Mouse (Mus musculus) liver, embryonic 16.5 days (tissue): ENCODE data around the gene Pik3c2b. TPM values are rescaled to one million over a fixed set of nuclear protein-coding genes. Genes with fewer than 3 reads are reported as not detected.
"Not testable (repeated sequence)": the region's sequence is repeated elsewhere in the genome, so short reads cannot be mapped to it uniquely, and the experiment has no call there.

ENCODE experiments used
- ATAC-seq: fragments of 200-750 bp; cut with Nextera tagmentation; 2 replicates; pipeline ENCODE4 v1.8.0; 2017; ENCODE audit warnings: low read depth, mild to moderate bottlenecking, moderate number of reproducible peaks, moderate library complexity
- H3K27ac ChIP-seq: fragments of 300-500 bp; sonication (generic); 2 replicates; pipeline ENCODE4 v1.5.1; 2014; ENCODE audit warnings: mild to moderate bottlenecking, low read length
- H3K27me3 ChIP-seq: fragments of 300-500 bp; sonication (generic); 2 replicates; pipeline ENCODE4 v1.6.1; 2014; ENCODE audit warnings: low read depth, low read length, mixed read lengths; ENCODE audit not compliant: control insufficient read depth, insufficient read depth
- H3K36me3 ChIP-seq: fragments of 300-500 bp; sonication (generic); 2 replicates; pipeline ENCODE4 v1.6.1; 2014; ENCODE audit warnings: mild to moderate bottlenecking; ENCODE audit not compliant: control insufficient read depth, insufficient read depth
- H3K4me1 ChIP-seq: fragments of 300-500 bp; sonication (generic); 2 replicates; pipeline ENCODE4 v1.6.1; 2014; ENCODE audit warnings: low read depth, low read length, mixed read lengths; ENCODE audit not compliant: control insufficient read depth
- H3K4me2 ChIP-seq: fragments of 300-500 bp; sonication (generic); 2 replicates; pipeline ENCODE4 v1.6.1; 2014; ENCODE audit warnings: low read depth, low read length, mixed read lengths
- H3K4me3 ChIP-seq: fragments of 300-500 bp; sonication (generic); 2 replicates; pipeline ENCODE4 v1.5.1; 2014; ENCODE audit warnings: low read depth, mild to moderate bottlenecking, low read length
- H3K9ac ChIP-seq: fragments of 300-500 bp; sonication (generic); 2 replicates; pipeline ENCODE4 v1.6.1; 2014; ENCODE audit warnings: low read depth, low read length
- H3K9me3 ChIP-seq: fragments of 300-500 bp; sonication (generic); replicated peaks from 2 replicates; pipeline ENCODE4 v1.6.1; 2016; ENCODE audit warnings: low read length; ENCODE audit not compliant: control insufficient read depth
- WGBS: fragments of 180-500 bp; shearing (Covaris S2); extraction: QIAGEN DNeasy Blood & Tissue Kit; methylation state at CpG from one replicate; pipeline ENCODE4 v1.1.7; 2014; ENCODE audit not compliant: insufficient replicate concordance; 5-methylcytosine and 5-hydroxymethylcytosine counted together
- polyA plus RNA-seq: library from polyadenylated mRNA; unstranded; fragments of >200 nt; fragmentation: Nextera tagmentation; extraction: Ambion mirVana; gene quantifications from 2 replicates; pipeline ENCODE4 v1.2.1, GENCODE M21; 2015

The Pik3c2b gene
- polyA plus RNA-seq, 1 experiment from 2014 or later: 1.2 TPM

DNA sequence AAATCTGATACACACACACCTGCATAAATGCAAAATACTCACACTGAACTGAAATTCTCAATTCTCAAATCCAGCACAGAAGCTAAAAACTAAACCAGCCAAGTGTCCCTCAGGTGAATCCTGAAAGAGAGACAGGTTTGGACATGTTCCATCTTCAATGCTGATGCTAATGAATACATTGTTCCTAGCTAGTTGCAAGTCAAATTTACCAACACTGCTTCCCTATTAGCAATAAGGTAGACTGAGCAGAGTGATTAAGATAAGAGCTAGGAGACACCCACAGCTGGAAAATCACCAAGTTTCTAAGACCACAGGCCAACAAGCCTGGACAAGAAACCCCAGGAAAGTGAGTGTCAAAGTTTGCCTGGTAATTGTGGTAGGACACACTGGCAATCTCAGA, 26.2 kb upstream of the Pik3c2b start:
- Histone ChIP-seq H3K4me2 (no peak overlapping the region), H3K27ac (no peak overlapping the region), H3K36me3 (peaks cover 19% of the 10 kb centered on the region), H3K27me3 (no peaks in the 10 kb centered on the region), H3K9ac (no peak overlapping the region), H3K9me3 (no peaks in the 10 kb centered on the region), H3K4me3 (no peak overlapping the region), H3K4me1 (peaks cover 17% of the 10 kb centered on the region)
- no peak for ATAC-seq

- 54% methylated on average over 3 of the region's 3 CpGs for WGBS
Measured at GRCm38 (mm10) chr1:133020137-133020894, 25.2 kb upstream of the Pik3c2b start.

DNA sequence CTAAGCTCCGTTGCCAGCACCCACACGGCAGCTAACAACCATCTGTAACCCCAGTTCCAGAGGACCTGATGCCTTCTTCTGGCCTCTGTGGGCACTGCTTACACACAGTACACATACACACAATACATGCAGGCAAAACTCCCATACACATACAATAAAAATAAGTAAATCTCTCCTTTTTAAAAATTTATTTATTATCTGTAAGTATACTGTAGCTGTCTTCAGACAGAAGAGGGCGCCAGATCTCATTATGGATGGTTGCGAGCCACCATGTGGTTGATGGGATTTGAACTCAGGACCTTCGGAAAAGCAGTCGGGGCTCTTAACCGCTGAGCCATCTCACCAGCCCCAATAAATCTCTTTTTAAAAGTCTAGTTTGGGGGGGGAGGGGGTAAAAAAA, 24.1 kb upstream of the Pik3c2b start:
- Histone ChIP-seq H3K4me3 (no peak overlapping the region), H3K27me3 (no peaks in the 10 kb centered on the region), H3K4me2 (no peak overlapping the region), H3K4me1 (peaks cover 19% of the 10 kb centered on the region), H3K36me3 (peaks cover 14% of the 10 kb centered on the region), H3K27ac (no peak overlapping the region), H3K9ac (no peak overlapping the region), H3K9me3 (no peaks in the 10 kb centered on the region)
- WGBS: 90% methylated on average over 7 of the region's 7 CpGs
- ATAC-seq: no peak

More at GRCm38 (mm10) chr1:133020137-133020894, 25.2 kb upstream of the Pik3c2b start:
- Histone ChIP-seq H3K9me3 (no peaks in the 10 kb centered on the region), H3K9ac (no peak overlapping the region), H3K27ac (no peak overlapping the region), H3K4me1 (peaks cover 19% of the 10 kb centered on the region), H3K36me3 (peaks cover 14% of the 10 kb centered on the region), H3K4me3 (no peak overlapping the region), H3K27me3 (no peaks in the 10 kb centered on the region), H3K4me2 (no peak overlapping the region)
- ATAC-seq: no peak

GRCm38 (mm10) chr1:133021971-133022370, 23.5 kb upstream of the Pik3c2b start:
- Histone ChIP-seq H3K36me3 (peaks cover 14% of the 10 kb centered on the region), H3K4me1 (peaks cover 20% of the 10 kb centered on the region)
- not testable (repeated sequence) for ATAC-seq, H3K4me2 ChIP-seq, H3K9me3 ChIP-seq, H3K9ac ChIP-seq, H3K27ac ChIP-seq, H3K4me3 ChIP-seq, H3K27me3 ChIP-seq
- 94% methylated on average over 2 of the region's 2 CpGs for WGBS

DNA sequence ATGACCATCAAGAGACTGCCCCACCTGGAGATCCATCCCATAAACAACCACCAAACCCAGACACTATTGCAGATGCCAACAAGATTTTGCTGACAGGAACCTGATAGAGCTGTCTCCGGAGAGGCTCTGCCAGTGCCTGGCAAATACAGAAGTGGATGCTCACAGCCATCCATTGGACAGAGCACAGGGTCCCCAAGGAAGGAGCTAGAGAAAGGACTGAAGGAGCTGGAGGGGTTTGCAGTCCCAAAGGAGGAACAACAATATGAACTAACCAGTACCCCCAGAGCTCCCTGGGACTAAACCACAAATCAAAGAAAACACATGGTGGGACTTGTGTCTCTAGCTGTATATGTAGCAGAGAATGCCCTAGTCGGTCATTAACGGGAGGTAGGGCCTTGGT, 21.7 kb upstream of the Pik3c2b start:
- H3K27ac ChIP-seq, H3K9me3 ChIP-seq, ATAC-seq, H3K36me3 ChIP-seq, H3K9ac ChIP-seq, H3K27me3 ChIP-seq: not testable (repeated sequence)
- peak overlapping the region; percentile 92 for H3K4me3 ChIP-seq
- H3K4me2 ChIP-seq: peak overlapping the region; percentile 77
- WGBS: 43% methylated on average over 3 of the region's 3 CpGs
- H3K4me1 ChIP-seq: peaks cover 34% of the 10 kb centered on the region

DNA sequence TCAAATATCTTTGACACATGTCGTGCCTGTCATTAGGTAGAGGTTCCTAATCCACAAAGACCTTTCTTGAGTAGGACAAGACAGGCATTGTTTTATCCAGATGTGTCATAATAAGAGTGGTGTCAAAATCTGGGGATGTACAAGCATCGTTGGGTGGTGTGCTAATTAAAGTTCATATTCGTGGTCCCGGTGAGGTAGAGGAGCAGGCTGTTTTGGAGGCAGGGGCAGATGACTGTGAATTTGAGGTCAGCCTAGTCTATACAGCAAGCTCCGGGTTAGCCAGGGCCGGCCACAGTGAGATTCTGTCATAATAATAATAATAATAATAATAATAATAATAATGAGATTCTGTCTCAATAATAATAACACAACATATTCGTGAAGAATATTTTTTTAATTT, 21.0 kb upstream of the Pik3c2b start:
- no peaks in the 10 kb centered on the region for H3K36me3 ChIP-seq

GRCm38 (mm10) chr1:133025051-133025795, 20.2 kb upstream of the Pik3c2b start:
- WGBS: under 1% methylated on average over 40 of the region's 40 CpGs
- peak; percentile 96 for ATAC-seq
- peak overlapping the region; percentile 77 for H3K4me2 ChIP-seq

More for the DNA sequence above, 21.0 kb upstream of the Pik3c2b start:
- Histone ChIP-seq H3K27me3 (no peaks in the 10 kb centered on the region), H3K4me3 (peak overlapping the region; percentile 92), H3K9me3 (no peaks in the 10 kb centered on the region), H3K4me1 (peaks cover 32% of the 10 kb centered on the region), H3K9ac (peak overlapping the region; percentile 92), H3K4me2 (peak overlapping the region; percentile 77), H3K27ac (peak overlapping the region; percentile 86)
- ATAC-seq: no peak
- 19% methylated on average over 7 of the region's 7 CpGs for WGBS

DNA sequence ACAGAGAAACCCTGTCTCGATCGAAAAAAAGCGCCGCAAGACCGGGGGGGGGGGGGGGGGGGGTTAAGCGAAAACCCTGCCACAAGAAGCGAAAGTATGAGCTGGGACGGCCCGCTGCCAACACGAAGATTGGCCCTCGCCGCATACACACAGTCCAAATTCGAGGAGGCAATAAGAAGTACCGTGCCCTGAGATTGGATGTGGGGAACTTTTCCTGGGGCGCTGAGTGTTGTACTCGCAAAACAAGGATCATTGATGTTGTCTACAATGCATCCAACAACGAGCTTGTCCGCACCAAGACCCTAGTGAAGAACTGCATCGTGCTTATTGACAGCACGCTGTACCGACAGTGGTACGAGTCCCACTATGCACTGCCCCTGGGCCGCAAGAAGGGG, 19.7 kb upstream of the Pik3c2b start:
- H3K27ac ChIP-seq: peak overlapping the region; percentile 86
- H3K4me2 ChIP-seq: peak overlapping the region; percentile 77
- not testable (repeated sequence) for ATAC-seq, H3K27me3 ChIP-seq, H3K9me3 ChIP-seq, H3K36me3 ChIP-seq
- H3K4me1 ChIP-seq: peaks cover 23% of the 10 kb centered on the region
- H3K4me3 ChIP-seq: peak overlapping the region; percentile 92
- 15% methylated on average over 21 of the region's 23 CpGs for WGBS
- H3K9ac ChIP-seq: peak overlapping the region; percentile 92

More at GRCm38 (mm10) chr1:133025051-133025795, 20.2 kb upstream of the Pik3c2b start:
- H3K27me3 ChIP-seq: no peaks in the 10 kb centered on the region
- H3K4me1 ChIP-seq: peaks cover 28% of the 10 kb centered on the region
- H3K9me3 ChIP-seq: no peaks in the 10 kb centered on the region
- no peaks in the 10 kb centered on the region for H3K36me3 ChIP-seq
- H3K4me3 ChIP-seq: peak overlapping the region; percentile 92
- H3K9ac ChIP-seq: peak overlapping the region; percentile 92
- H3K27ac ChIP-seq: peak overlapping the region; percentile 86

DNA sequence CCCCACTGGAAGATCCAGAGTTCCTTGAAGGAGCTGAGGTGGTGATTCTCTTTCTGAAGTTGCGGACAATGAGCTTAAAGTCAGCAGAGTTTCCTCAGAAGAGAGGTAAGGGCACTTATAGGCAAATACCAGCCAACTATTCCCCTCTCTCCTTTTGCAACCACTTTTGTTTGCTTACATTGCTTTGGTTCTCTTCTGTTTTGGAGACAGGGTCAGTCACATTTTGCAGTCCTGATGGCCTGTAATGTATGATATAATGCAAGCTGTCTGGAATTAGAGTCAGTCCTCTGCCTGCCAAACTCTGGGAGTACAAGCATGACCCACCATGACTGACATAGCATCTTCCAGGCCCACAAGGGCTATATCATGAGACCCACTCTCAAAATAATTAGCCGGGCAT, 18.3 kb upstream of the Pik3c2b start:
- H3K4me2 ChIP-seq: no peak overlapping the region
- no peaks in the 10 kb centered on the region for H3K27me3 ChIP-seq
- no peak overlapping the region for H3K4me3 ChIP-seq
- no peak for ATAC-seq
- no peaks in the 10 kb centered on the region for H3K9me3 ChIP-seq
- 82% methylated on average over 2 of the region's 2 CpGs for WGBS
- peaks cover 21% of the 10 kb centered on the region for H3K4me1 ChIP-seq
- no peak overlapping the region for H3K9ac ChIP-seq
- H3K27ac ChIP-seq: 0 out of 2 replicates have a peak overlapping the region, but pooled peaks have one; percentile 12
- H3K36me3 ChIP-seq: no peaks in the 10 kb centered on the region
